Mouse (Mus musculus) testis, adult 2 months (tissue): ENCODE data around the gene Med31.

Experiments used
- CTCF ChIP-seq: fragments of 200-500 bp; IDR thresholded peaks from 2 replicates; pipeline ENCODE4 v1.5.1; 2012; ENCODE audit warnings: low read depth, mild to moderate bottlenecking, inconsistent platforms, low read length, moderate library complexity; ENCODE audit not compliant: control insufficient read depth, insufficient read depth, insufficient replicate concordance
- POLR2A ChIP-seq: fragments of 200-500 bp; IDR thresholded peaks from 2 replicates; pipeline ENCODE4 v1.6.1; 2012; ENCODE audit warnings: low read depth, mild to moderate bottlenecking, inconsistent platforms, low read length, moderate library complexity; ENCODE audit not compliant: control insufficient read depth

GRCm38 (mm10) chr11:72223414-72223813 is 8.0 kb upstream of the Med31 start:
- TF ChIP-seq CTCF: no peak
- TF ChIP-seq POLR2A: no peak
